Mouse (Mus musculus): ENCODE results near the gene Add2. TPM values are rescaled to one million over a fixed set of nuclear protein-coding genes. Genes with fewer than 3 reads are reported as not detected.

The Add2 gene
- polyA plus RNA-seq, 1 experiment from 2014 or later = 132 TPM

DNA sequence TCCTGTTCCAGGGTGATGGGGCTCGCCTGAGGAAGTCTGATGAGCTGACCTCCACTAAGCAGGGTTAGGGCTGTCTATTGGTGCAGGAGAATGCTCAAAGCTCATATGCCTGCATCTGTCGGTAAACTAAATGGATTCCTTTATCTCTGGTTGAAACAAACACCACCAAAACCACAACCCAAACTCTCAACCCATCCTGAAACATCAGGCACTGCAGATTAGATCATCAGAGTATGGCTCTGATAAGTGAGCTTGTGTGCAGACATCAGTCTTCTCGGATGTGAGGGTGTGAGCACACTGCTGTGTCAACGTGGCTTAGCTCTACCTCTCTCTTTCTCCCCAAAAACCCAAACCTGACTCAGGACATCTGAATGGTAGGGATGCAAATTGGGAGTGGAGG lies 75.1 kb downstream of the Add2 start:
- Histone ChIP-seq H3K27ac (ENCODE audit: low read depth, low read length) (no peak overlapping the region), H3K4me2 (ENCODE audit: low read length) (no peak overlapping the region), H3K9me3 (ENCODE audit: control insufficient read depth, low read length) (no peaks in the 10 kb centered on the region), H3K36me3 (ENCODE audit: control insufficient read depth, insufficient read depth, low read length) (peaks cover 30% of the 10 kb centered on the region), H3K9ac (ENCODE audit: low read depth, low read length) (no peak overlapping the region), H3K4me3 (ENCODE audit: low read length) (no peak overlapping the region), H3K27me3 (replicated peaks; ENCODE audit: control insufficient read depth, insufficient read depth, low read length) (no peaks in the 10 kb centered on the region), H3K4me1 (ENCODE audit: control insufficient read depth, insufficient read depth, low read depth, low read length) (peaks cover 5% of the 10 kb centered on the region)
- no peak for ATAC-seq
- WGBS = 83% methylated on average over 4 of the region's 4 CpGs

- Histone ChIP-seq H3K4me1 (ENCODE audit: control insufficient read depth, insufficient read depth, low read depth, low read length) (peaks cover 5% of the 10 kb centered on the region), H3K27ac (ENCODE audit: low read depth, low read length) (no peak overlapping the region), H3K4me2 (ENCODE audit: low read length) (no peak overlapping the region), H3K9ac (ENCODE audit: low read depth, low read length) (no peak overlapping the region), H3K4me3 (ENCODE audit: low read length) (no peak overlapping the region), H3K36me3 (ENCODE audit: control insufficient read depth, insufficient read depth, low read length) (peaks cover 37% of the 10 kb centered on the region), H3K9me3 (ENCODE audit: control insufficient read depth, low read length) (no peaks in the 10 kb centered on the region), H3K27me3 (replicated peaks; ENCODE audit: control insufficient read depth, insufficient read depth, low read length) (no peaks in the 10 kb centered on the region)
- no peak for ATAC-seq
- 76% methylated on average over 4 of the region's 4 CpGs for WGBS
Observed at GRCm38 (mm10) chr6:86104719-86105118, 76.2 kb downstream of the Add2 start.

GRCm38 (mm10) chr6:86106045-86106444 lies 77.6 kb downstream of the Add2 start:
- peaks cover 45% of the 10 kb centered on the region for H3K36me3 ChIP-seq (ENCODE audit: control insufficient read depth, insufficient read depth, low read length)
- H3K4me1 ChIP-seq (ENCODE audit: control insufficient read depth, insufficient read depth, low read depth, low read length) = peaks cover 5% of the 10 kb centered on the region
- no peaks in the 10 kb centered on the region for H3K9me3 ChIP-seq (ENCODE audit: control insufficient read depth, low read length)
- H3K4me3 ChIP-seq (ENCODE audit: low read length) = no peak overlapping the region
- H3K9ac ChIP-seq (ENCODE audit: low read depth, low read length) = no peak overlapping the region
- H3K27ac ChIP-seq (ENCODE audit: low read depth, low read length) = no peak overlapping the region
- ATAC-seq = no peak
- WGBS = 82% methylated on average over 12 of the region's 12 CpGs
- H3K27me3 ChIP-seq (replicated peaks; ENCODE audit: control insufficient read depth, insufficient read depth, low read length) = no peaks in the 10 kb centered on the region
- H3K4me2 ChIP-seq (ENCODE audit: low read length) = no peak overlapping the region

DNA sequence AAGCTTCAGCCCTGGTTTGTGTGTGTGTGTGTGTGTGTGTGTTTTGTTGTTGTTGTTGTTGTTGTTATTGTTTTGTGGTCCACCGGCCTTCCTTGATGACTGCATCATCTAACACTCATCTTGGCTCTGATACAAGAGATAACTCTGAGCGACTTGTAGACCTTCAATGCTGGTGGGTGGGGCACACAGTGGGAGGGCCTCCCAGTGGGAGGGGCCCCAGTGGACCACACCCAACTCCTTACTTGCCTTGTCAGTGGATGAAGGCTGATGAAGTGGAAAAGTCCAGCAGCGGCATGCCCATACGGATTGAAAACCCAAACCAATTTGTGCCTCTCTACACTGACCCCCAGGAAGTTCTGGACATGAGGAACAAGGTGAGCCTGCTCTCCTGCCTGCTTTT lies 78.6 kb downstream of the Add2 start:
- Histone ChIP-seq H3K4me3 (ENCODE audit: low read length) (no peak overlapping the region), H3K9me3 (ENCODE audit: control insufficient read depth, low read length) (no peaks in the 10 kb centered on the region), H3K4me1 (ENCODE audit: control insufficient read depth, insufficient read depth, low read depth, low read length) (peaks cover 5% of the 10 kb centered on the region), H3K27me3 (replicated peaks; ENCODE audit: control insufficient read depth, insufficient read depth, low read length) (no peaks in the 10 kb centered on the region), H3K27ac (ENCODE audit: low read depth, low read length) (no peak overlapping the region), H3K36me3 (ENCODE audit: control insufficient read depth, insufficient read depth, low read length) (peaks cover 42% of the 10 kb centered on the region), H3K9ac (ENCODE audit: low read depth, low read length) (no peak overlapping the region), H3K4me2 (ENCODE audit: low read length) (no peak overlapping the region)
- no peak for ATAC-seq
- WGBS = 95% methylated on average over 4 of the region's 4 CpGs

GRCm38 (mm10) chr6:86115843-86116242 lies 87.4 kb downstream of the Add2 start:
- WGBS = 93% methylated on average over 3 of the region's 3 CpGs
- H3K27ac ChIP-seq (ENCODE audit: low read depth, low read length) = no peak overlapping the region
- no peak for ATAC-seq
- H3K9me3 ChIP-seq (ENCODE audit: control insufficient read depth, low read length) = no peaks in the 10 kb centered on the region
- no peak overlapping the region for H3K4me3 ChIP-seq (ENCODE audit: low read length)
- no peaks in the 10 kb centered on the region for H3K4me1 ChIP-seq (ENCODE audit: control insufficient read depth, insufficient read depth, low read depth, low read length)
- no peak overlapping the region for H3K9ac ChIP-seq (ENCODE audit: low read depth, low read length)
- no peaks in the 10 kb centered on the region for H3K27me3 ChIP-seq (replicated peaks; ENCODE audit: control insufficient read depth, insufficient read depth, low read length)
- H3K36me3 ChIP-seq (ENCODE audit: control insufficient read depth, insufficient read depth, low read length) = peaks cover 45% of the 10 kb centered on the region
- H3K4me2 ChIP-seq (ENCODE audit: low read length) = no peak overlapping the region

DNA sequence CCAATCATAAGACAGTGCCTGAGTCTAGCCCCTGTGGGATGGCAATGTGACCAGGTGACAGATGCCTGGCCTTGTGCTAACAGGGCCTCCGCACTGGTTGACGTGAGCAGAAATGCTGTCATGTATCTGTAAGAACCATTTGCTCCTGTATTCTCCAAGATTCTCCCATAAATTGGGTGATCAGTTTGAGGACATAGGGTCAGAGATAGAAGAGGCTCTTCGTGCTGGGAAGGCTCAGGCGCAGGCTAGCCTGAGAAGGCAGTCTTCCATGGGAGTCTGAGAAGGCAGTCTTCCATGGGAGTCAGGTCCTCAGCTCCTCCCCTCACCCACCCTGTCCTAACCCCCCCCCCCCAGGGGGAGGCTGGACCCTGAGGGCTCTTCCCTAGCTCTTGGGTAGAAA lies 94.6 kb downstream of the Add2 start:
- Histone ChIP-seq H3K4me1 (ENCODE audit: control insufficient read depth, insufficient read depth, low read depth, low read length) (no peaks in the 10 kb centered on the region), H3K27ac (ENCODE audit: low read depth, low read length) (no peak overlapping the region), H3K9me3 (ENCODE audit: control insufficient read depth, low read length) (no peaks in the 10 kb centered on the region), H3K9ac (ENCODE audit: low read depth, low read length) (no peak overlapping the region), H3K4me3 (ENCODE audit: low read length) (no peak overlapping the region), H3K36me3 (ENCODE audit: control insufficient read depth, insufficient read depth, low read length) (peaks cover 21% of the 10 kb centered on the region), H3K4me2 (ENCODE audit: low read length) (no peak overlapping the region), H3K27me3 (replicated peaks; ENCODE audit: control insufficient read depth, insufficient read depth, low read length) (no peaks in the 10 kb centered on the region)
- WGBS = 93% methylated on average over 4 of the region's 4 CpGs
- no peak for ATAC-seq

DNA sequence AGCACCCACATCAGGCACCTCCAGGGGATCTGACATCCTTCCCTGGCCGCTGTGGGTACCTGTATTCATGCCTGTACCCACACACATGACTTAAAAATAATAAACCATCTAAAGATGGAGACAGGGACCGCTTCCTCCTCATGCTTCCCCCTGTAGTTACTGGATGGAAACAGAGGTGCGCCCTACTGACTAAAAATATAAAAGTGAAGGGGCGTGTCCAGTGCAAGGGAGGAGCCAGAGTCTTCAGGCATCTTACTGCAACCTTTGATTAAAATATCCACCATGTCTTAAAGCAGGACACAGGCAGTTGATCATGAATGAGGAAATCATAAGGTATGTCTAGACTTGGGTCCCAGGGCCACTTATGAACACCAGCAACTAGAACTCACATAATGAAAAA lies 97.3 kb downstream of the Add2 start:
- Histone ChIP-seq H3K9ac (ENCODE audit: low read depth, low read length) (no peak overlapping the region), H3K4me3 (ENCODE audit: low read length) (no peak overlapping the region), H3K36me3 (ENCODE audit: control insufficient read depth, insufficient read depth, low read length) (peaks cover 4% of the 10 kb centered on the region; the same call in 1 of the 2 replicates), H3K9me3 (ENCODE audit: control insufficient read depth, low read length) (no peaks in the 10 kb centered on the region), H3K4me2 (ENCODE audit: low read length) (no peak overlapping the region), H3K27ac (ENCODE audit: low read depth, low read length) (no peak overlapping the region), H3K4me1 (ENCODE audit: control insufficient read depth, insufficient read depth, low read depth, low read length) (no peaks in the 10 kb centered on the region), H3K27me3 (replicated peaks; ENCODE audit: control insufficient read depth, insufficient read depth, low read length) (no peaks in the 10 kb centered on the region)
- WGBS = 85% methylated on average over 4 of the region's 4 CpGs
- ATAC-seq = peak; percentile 26; the same call in 1 of the 2 replicates

- Histone ChIP-seq H3K4me1 (ENCODE audit: control insufficient read depth, insufficient read depth, low read depth, low read length) (no peaks in the 10 kb centered on the region), H3K27ac (ENCODE audit: low read depth, low read length) (no peak overlapping the region), H3K4me2 (ENCODE audit: low read length) (no peak overlapping the region), H3K9ac (ENCODE audit: low read depth, low read length) (no peak overlapping the region), H3K4me3 (ENCODE audit: low read length) (no peak overlapping the region), H3K9me3 (ENCODE audit: control insufficient read depth, low read length) (no peaks in the 10 kb centered on the region), H3K27me3 (replicated peaks; ENCODE audit: control insufficient read depth, insufficient read depth, low read length) (no peaks in the 10 kb centered on the region), H3K36me3 (ENCODE audit: control insufficient read depth, insufficient read depth, low read length) (no peaks in the 10 kb centered on the region)
- 58% methylated on average over 2 of the region's 2 CpGs for WGBS
- ATAC-seq = peak; percentile 52
Observed at GRCm38 (mm10) chr6:86126953-86127581, 98.6 kb downstream of the Add2 start.

- Histone ChIP-seq H3K9ac (ENCODE audit: low read depth, low read length) (no peak overlapping the region), H3K27ac (ENCODE audit: low read depth, low read length) (no peak overlapping the region), H3K9me3 (ENCODE audit: control insufficient read depth, low read length) (no peaks in the 10 kb centered on the region), H3K4me1 (ENCODE audit: control insufficient read depth, insufficient read depth, low read depth, low read length) (no peaks in the 10 kb centered on the region), H3K4me3 (ENCODE audit: low read length) (no peak overlapping the region), H3K27me3 (replicated peaks; ENCODE audit: control insufficient read depth, insufficient read depth, low read length) (no peaks in the 10 kb centered on the region), H3K4me2 (ENCODE audit: low read length) (no peak overlapping the region), H3K36me3 (ENCODE audit: control insufficient read depth, insufficient read depth, low read length) (no peaks in the 10 kb centered on the region)
- ATAC-seq = no peak
- WGBS = 44% methylated on average over 4 of the region's 4 CpGs
Observed at GRCm38 (mm10) chr6:86128504-86128903, 100.0 kb downstream of the Add2 start.
